Mouse (Mus musculus) liver, embryonic 14.5 days (tissue): ENCODE results near the gene Hyal5.

Source experiments
- CTCF ChIP-seq: IDR thresholded peaks from 2 replicates; pipeline ENCODE4 v1.5.1; 2016; ENCODE audit warnings: antibody characterized with exemption, low read depth, control low read depth
- EP300 ChIP-seq: IDR thresholded peaks from 2 replicates; pipeline ENCODE4 v1.6.1; 2016; ENCODE audit warnings: antibody characterized with exemption, low read depth

DNA sequence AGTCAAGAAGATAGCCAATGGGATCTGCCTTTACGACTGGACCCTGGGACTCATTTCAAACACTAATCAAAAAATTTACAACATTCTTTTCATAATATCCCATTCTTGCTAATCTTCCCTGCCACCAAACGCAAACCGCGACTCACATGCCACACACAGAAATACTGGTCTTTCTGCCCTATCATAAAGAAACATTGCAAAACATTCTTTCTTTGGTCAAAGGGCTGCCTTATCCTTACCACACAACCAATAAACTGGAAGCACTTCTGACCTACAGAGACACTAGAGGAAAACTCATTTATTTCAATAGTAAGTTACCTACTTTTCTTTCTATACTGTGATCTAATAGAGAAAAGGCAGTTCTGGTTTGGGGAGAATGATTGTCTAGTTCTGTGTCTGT, 5.9 kb downstream of the Hyal5 start:
- TF ChIP-seq CTCF (no peak), EP300 (no peak)
